ENCODE assay signal across 22 mouse cellular contexts in genomic region chr16:59451813-59452212, GRCm38 (mm10). TPM values are rescaled to one million over a fixed set of nuclear protein-coding genes. Genes with fewer than 3 reads are reported as not detected.
"Had no signal": no experiment of that assay in that cellular context is flagged by ENCODE, and none has a peak within 500 bp of the region (broad histone marks: within the 10 kb centered on the region; RNA-seq: fewer than 3 reads in every experiment).

No protein-coding gene starts in this region.

- DNase-seq: kidney, adult 9 months; kidney, postnatal 4 days; left cerebral cortex, postnatal 4 days; liver, postnatal 0 days; lung, embryonic 14.5 days; midbrain, embryonic 14.5 days; right cerebral cortex, postnatal 25 days; spleen, adult 18-20 months; thymus, adult 18-20 months; thymus, postnatal 36 days had no signal

- H3K27ac ChIP-seq: limb, embryonic 12.5 days; limb, embryonic 15.5 days; liver, embryonic 14.5 days; midbrain, embryonic 10.5 days had no signal

- H3K4me1 ChIP-seq: limb, embryonic 12.5 days; limb, embryonic 15.5 days; megakaryocyte, embryonic 14.5 days; midbrain, embryonic 10.5 days had no signal

- H3K9ac ChIP-seq: limb, embryonic 12.5 days; limb, embryonic 15.5 days; liver, embryonic 14.5 days; liver, postnatal 0 days; lung, embryonic 14.5 days had no signal

- ATAC-seq: intestine, postnatal 0 days; liver, postnatal 0 days; lung, postnatal 0 days had no signal

- H3K27me3 ChIP-seq: limb, embryonic 12.5 days; limb, embryonic 15.5 days had no signal

- H3K4me2 ChIP-seq: limb, embryonic 12.5 days; limb, embryonic 15.5 days; liver, embryonic 11.5 days; lung, embryonic 14.5 days had no signal

- H3K36me3 ChIP-seq: limb, embryonic 12.5 days; limb, embryonic 15.5 days; midbrain, embryonic 10.5 days had no signal

- H3K9me3 ChIP-seq: limb, embryonic 12.5 days; limb, embryonic 15.5 days; midbrain, embryonic 10.5 days had no signal

- H3K4me3 ChIP-seq: limb, embryonic 12.5 days; limb, embryonic 15.5 days; megakaryocyte, embryonic 14.5 days; midbrain, embryonic 10.5 days had no signal

RNA-seq across cellular contexts. Expression of gene Gabrr3, which starts 44.7 kb away (rescaled TPM):
- polyA plus RNA-seq: intestine, postnatal 0 days; limb, embryonic 15.5 days; liver, embryonic 11.5 days; liver, embryonic 14.5 days; liver, postnatal 0 days; lung, embryonic 14.5 days; lung, postnatal 0 days; midbrain, postnatal 0 days; neural tube, embryonic 11.5 days; stomach, embryonic 16.5 days; urinary bladder, adult 2 months had no signal
